Mouse (Mus musculus) midbrain, embryonic 13.5 days (tissue): ENCODE data around the gene Prcp. TPM values are rescaled to one million over a fixed set of nuclear protein-coding genes. Genes with fewer than 3 reads are reported as not detected.

ENCODE experiments used
- polyA plus RNA-seq: library from polyadenylated mRNA; unstranded; fragments of >200 nt; fragmentation: Nextera tagmentation; extraction: Ambion mirVana; gene quantifications from 2 replicates; pipeline ENCODE4 v1.2.1, GENCODE M21; 2015

Prcp gene
- polyA plus RNA-seq, 1 experiment from 2014 or later: 17.4 TPM

Other genes with a start within 250 kb of the Prcp start
- 17.9 and 20.3 TPM in 2 replicates for gene Ankrd42, start 237.3 kb upstream of the Prcp start, polyA plus RNA-seq
- 24.6 and 25.3 TPM in 2 replicates for gene Pcf11, start 204.5 kb upstream of the Prcp start, polyA plus RNA-seq
- 21.6 and 22.4 TPM in 2 replicates for gene Rab30, start 132.9 kb upstream of the Prcp start, polyA plus RNA-seq
- gene Ddias, start 223 bp upstream of the Prcp start, polyA plus RNA-seq: 7.6 and 8.5 TPM in 2 replicates
- gene Fam181b, start 205.4 kb downstream of the Prcp start, polyA plus RNA-seq: 27.5 and 37.5 TPM in 2 replicates